Mouse (Mus musculus) myocyte (in vitro differentiated cells): ENCODE data around the gene Hnrnpa1.

Experiments
- CEBPB ChIP-seq: IDR thresholded peaks from 2 replicates; pipeline ENCODE4 v1.6.1; 2011; ENCODE audit warnings: mild to moderate bottlenecking, moderate library complexity; ENCODE audit not compliant: poor library complexity, insufficient read depth, severe bottlenecking
- E2F4 ChIP-seq: IDR thresholded peaks from one replicate; pipeline ENCODE4 v1.6.1; 2011; ENCODE audit warnings: mild to moderate bottlenecking, control low read depth, moderate library complexity; ENCODE audit not compliant: insufficient read depth
- MAX ChIP-seq: IDR thresholded peaks from one replicate; pipeline ENCODE4 v1.6.1; 2011; ENCODE audit warnings: low read depth, mild to moderate bottlenecking, control low read depth
- MYOD1 ChIP-seq, 3 experiments: IDR thresholded peaks; one replicate each; pipeline ENCODE4 v1.6.1; 2011; ENCODE audit warnings: control low read depth in 2 of 3, low read depth in 2 of 3, mild to moderate bottlenecking in 2 of 3, moderate library complexity in 1 of 3; ENCODE audit not compliant: insufficient read length in 2 of 3, control insufficient read depth in 1 of 3
- MYOG ChIP-seq, 3 experiments: IDR thresholded peaks; one replicate each; pipeline ENCODE4 v1.6.1; 2011; ENCODE audit warnings: control low read depth in 2 of 3, low read depth in 2 of 3, mild to moderate bottlenecking in 2 of 3; ENCODE audit not compliant: insufficient read length in 2 of 3, control insufficient read depth in 1 of 3, insufficient read depth in 1 of 3
- POLR2A ChIP-seq: IDR thresholded peaks from one replicate; pipeline ENCODE4 v1.6.1; 2011; ENCODE audit warnings: low read depth, mild to moderate bottlenecking, control low read depth, moderate library complexity; ENCODE audit not compliant: insufficient read length
- POLR2AphosphoS2 ChIP-seq: IDR thresholded peaks from one replicate; pipeline ENCODE4 v1.6.1; 2011; ENCODE audit warnings: low read depth, control low read depth; ENCODE audit not compliant: insufficient read length
- REST ChIP-seq: IDR thresholded peaks from one replicate; pipeline ENCODE4 v1.6.1; 2011; ENCODE audit warnings: mild to moderate bottlenecking, control low read depth, moderate library complexity; ENCODE audit not compliant: insufficient read depth, insufficient read length
- SRF ChIP-seq: IDR thresholded peaks from one replicate; pipeline ENCODE4 v1.6.1; 2011; ENCODE audit warnings: low read depth; ENCODE audit not compliant: control insufficient read depth, insufficient read length
- TCF12 ChIP-seq: IDR thresholded peaks from one replicate; pipeline ENCODE4 v1.6.1; 2011; ENCODE audit warnings: mild to moderate bottlenecking, control low read depth; ENCODE audit not compliant: poor library complexity, insufficient read depth, severe bottlenecking
- TCF3 ChIP-seq: IDR thresholded peaks from one replicate; pipeline ENCODE4 v1.6.1; 2011; ENCODE audit warnings: low read depth, control low read depth; ENCODE audit not compliant: insufficient read length
- USF1 ChIP-seq: IDR thresholded peaks from one replicate; pipeline ENCODE4 v1.6.1; 2011; ENCODE audit warnings: low read depth, mild to moderate bottlenecking, control low read depth, moderate library complexity

GRCm38 (mm10) chr15:103245616-103246015, 5.4 kb downstream of the Hnrnpa1 start:
- TF ChIP-seq TCF12 (no peak), E2F4 (no peak), REST (no peak), CEBPB (no peak), POLR2A (peak; percentile 41), USF1 (no peak), MAX (no peak), TCF3 (no peak), MYOD1 (IDR thresholded peaks at IDR 0.05; ENCODE audit: control insufficient read depth in 1 of 3, insufficient read length in 2 of 3, low read depth in 2 of 3) (no peak), POLR2AphosphoS2 (peak; percentile 83), MYOG (IDR thresholded peaks at IDR 0.05; ENCODE audit: control insufficient read depth in 1 of 3, insufficient read depth in 1 of 3, insufficient read length in 2 of 3, low read depth in 2 of 3) (no peak), SRF (no peak)
